Comparison of ENCODE assay signal across 8 mouse cellular contexts in the genomic region with DNA sequence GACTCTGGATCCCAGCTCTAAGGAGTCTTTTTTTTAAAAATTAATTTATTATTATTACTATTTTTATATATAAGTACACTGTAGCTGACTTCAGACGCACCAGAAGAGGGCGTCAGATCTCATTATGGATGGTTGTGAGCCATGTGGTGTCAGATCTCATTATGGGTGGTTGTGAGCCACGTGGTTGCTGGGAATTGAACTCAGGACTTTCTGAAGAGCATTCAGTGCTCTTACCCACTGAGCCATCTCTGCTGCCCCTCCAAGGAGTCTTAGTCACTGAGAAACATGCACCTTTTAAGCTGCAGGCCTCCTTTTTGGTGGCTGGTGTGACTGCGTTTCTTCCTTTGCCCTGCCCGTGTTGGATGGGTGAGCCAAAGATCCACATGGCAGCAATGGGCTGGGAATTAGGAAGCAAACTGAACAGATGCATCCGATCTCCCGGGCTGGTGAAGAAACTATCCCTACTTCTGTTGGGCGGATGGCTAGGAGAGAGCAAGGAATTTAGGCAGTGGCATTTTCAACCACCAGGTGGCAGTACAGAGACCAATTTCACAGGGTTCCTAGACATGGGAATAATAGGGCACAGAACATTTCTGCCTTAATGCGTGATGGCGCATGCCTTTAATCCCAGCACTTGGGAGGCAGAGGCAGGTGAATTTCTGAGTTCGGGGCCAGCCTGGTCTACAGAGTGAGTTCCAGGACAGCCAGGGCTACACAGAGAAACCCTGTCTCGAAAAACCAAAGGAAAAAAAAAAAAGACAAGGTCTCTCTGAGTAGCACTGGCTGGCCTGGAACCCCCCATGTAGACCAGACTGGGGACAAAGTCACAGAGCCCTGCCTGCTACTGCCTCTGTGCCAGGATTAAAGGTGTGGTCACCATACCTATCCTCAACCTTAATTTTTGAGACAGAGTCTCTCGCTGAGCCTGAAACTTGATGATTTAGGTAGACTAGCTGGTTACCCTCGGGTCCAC. TPM values are rescaled to one million over a fixed set of nuclear protein-coding genes. Genes with fewer than 3 reads are reported as not detected.
DNase-seq lines count a peak whose midpoint lies in the region; ATAC-seq lines count a peak whose summit lies in the region.

No protein-coding gene starts in this region.

- no peak overlapping the region for H3K4me2 ChIP-seq in hindbrain, embryonic 12.5 days (replicated peaks)

- no peak overlapping the region for H3K4me3 ChIP-seq in hindbrain, embryonic 12.5 days

- no peaks in the 10 kb centered on the region for H3K36me3 ChIP-seq in hindbrain, embryonic 12.5 days

- no peak overlapping the region for H3K9ac ChIP-seq in hindbrain, embryonic 12.5 days

- H3K27ac ChIP-seq in hindbrain, embryonic 12.5 days = no peak overlapping the region

- ATAC-seq in hindbrain, embryonic 12.5 days (ENCODE audit: low FRiP score) = 0 out of 2 replicates have a peak, but pooled peaks have one; percentile 44

- peak; percentile 94 for DNase-seq in NIH3T3 (ENCODE audit: low read depth)
- DNase-seq in cerebellum, adult 11 months = peak; percentile 82
- DNase-seq in forelimb bud, embryonic 11.5 days (ENCODE audit: low read depth, low spot score) = peak; percentile 92
- DNase-seq in layer of hippocampus, postnatal 10 days (ENCODE audit: low spot score in 2 of 2) = peak; percentile 91 to 95
- DNase-seq in lung, postnatal 10 days = peak; percentile 94
- DNase-seq in right cerebral cortex, postnatal 14 days = peak; percentile 85
- peak; percentile 92 for DNase-seq in urinary bladder, postnatal 14 days (ENCODE audit: low spot score)

- 41% methylated on average over 14 of the region's 14 CpGs for WGBS in hindbrain, embryonic 12.5 days

- no peaks in the 10 kb centered on the region for H3K9me3 ChIP-seq in hindbrain, embryonic 12.5 days (replicated peaks)

- no peaks in the 10 kb centered on the region for H3K27me3 ChIP-seq in hindbrain, embryonic 12.5 days

- peaks cover 5% of the 10 kb centered on the region; the same call in 1 of the 2 replicates for H3K4me1 ChIP-seq in hindbrain, embryonic 12.5 days

RNA-seq across cellular contexts. Expression of gene Wipf2, which starts 4.4 kb away (rescaled TPM):
- polyA plus RNA-seq in hindbrain, embryonic 12.5 days (2016; fragmentation: Nextera tagmentation; extraction: Ambion mirVana) = 4.7 and 5.0 TPM in 2 replicates
- total RNA-seq in layer of hippocampus, postnatal 10 days (2021) = 10 to 100 TPM; 29.7 to 30.9 TPM

RNA-seq across cellular contexts. Expression of gene Rapgefl1, which starts 22.5 kb away (rescaled TPM):
- polyA plus RNA-seq in hindbrain, embryonic 12.5 days (2016; fragmentation: Nextera tagmentation; extraction: Ambion mirVana) = 3.1 and 4.1 TPM in 2 replicates
- total RNA-seq in layer of hippocampus, postnatal 10 days (2021) = 100 to 1,000 TPM; 148 to 154 TPM

RNA-seq across cellular contexts. Expression of gene Cdc6, which starts 48.6 kb away (rescaled TPM):
- 19.0 and 20.2 TPM in 2 replicates for polyA plus RNA-seq in hindbrain, embryonic 12.5 days (2016; fragmentation: Nextera tagmentation; extraction: Ambion mirVana)
- 1 to 10 TPM; 1.1 to 2.2 TPM for total RNA-seq in layer of hippocampus, postnatal 10 days (2021)

RNA-seq across cellular contexts. Expression of gene Casc3, which starts 54.3 kb away (rescaled TPM):
- 62.5 and 66.5 TPM in 2 replicates for polyA plus RNA-seq in hindbrain, embryonic 12.5 days (2016; fragmentation: Nextera tagmentation; extraction: Ambion mirVana)
- 10 to 100 TPM; 65.8 to 66.3 TPM for total RNA-seq in layer of hippocampus, postnatal 10 days (2021)
